Mouse (Mus musculus) stomach, postnatal 0 days (tissue): ENCODE results near the gene Gm28036. TPM values are rescaled to one million over a fixed set of nuclear protein-coding genes. Genes with fewer than 3 reads are reported as not detected.

Experiments used
- ATAC-seq: fragments of 200-750 bp; cut with Nextera tagmentation; 2 replicates; pipeline ENCODE4 v1.8.0; 2017; ENCODE audit not compliant: low FRiP score, low TSS enrichment
- DNase-seq: peaks from one replicate; pipeline ENCODE4 v3.0.0-alpha.2; 2016; ENCODE audit warnings: low spot score
- H3K27ac ChIP-seq: fragments of 300-500 bp; sonication (generic); replicated peaks from 2 replicates; pipeline ENCODE4 v1.5.1; 2014; ENCODE audit warnings: mild to moderate bottlenecking, control low read depth
- H3K27me3 ChIP-seq: fragments of 300-500 bp; sonication (generic); 2 replicates; pipeline ENCODE4 v1.6.1; 2014; ENCODE audit warnings: low read length; ENCODE audit not compliant: control insufficient read depth, insufficient read depth
- H3K36me3 ChIP-seq: fragments of 300-500 bp; sonication (generic); 2 replicates; pipeline ENCODE4 v1.6.1; 2014; ENCODE audit warnings: low read length, mixed read lengths; ENCODE audit not compliant: control insufficient read depth, insufficient read depth
- H3K4me1 ChIP-seq: fragments of 300-500 bp; sonication (generic); replicated peaks from 2 replicates; pipeline ENCODE4 v1.6.1; 2014; ENCODE audit warnings: antibody characterized with exemption; ENCODE audit not compliant: control insufficient read depth, insufficient read depth
- H3K4me2 ChIP-seq: fragments of 300-500 bp; sonication (generic); replicated peaks from 2 replicates; pipeline ENCODE4 v1.6.1; 2014; ENCODE audit warnings: low read depth, mild to moderate bottlenecking, control low read depth, moderate library complexity
- H3K4me3 ChIP-seq: fragments of 300-500 bp; sonication (generic); 2 replicates; pipeline ENCODE4 v1.5.1; 2014; ENCODE audit warnings: low read depth, low read length, control low read depth
- H3K9ac ChIP-seq: fragments of 300-500 bp; sonication (generic); 2 replicates; pipeline ENCODE4 v1.6.1; 2014; ENCODE audit warnings: mild to moderate bottlenecking, low read length, control low read depth, mixed read lengths
- H3K9me3 ChIP-seq: fragments of 300-500 bp; sonication (generic); 2 replicates; pipeline ENCODE4 v1.6.1; 2016; ENCODE audit warnings: low read length; ENCODE audit not compliant: control insufficient read depth
- CTCF ChIP-seq: IDR thresholded peaks from 2 replicates; pipeline ENCODE4 v1.5.1; 2016; ENCODE audit warnings: antibody characterized with exemption, low read depth, mild to moderate bottlenecking, moderate library complexity
- EP300 ChIP-seq: optimal IDR thresholded peaks from 2 replicates; pipeline ENCODE3; 2016; ENCODE audit warnings: antibody characterized with exemption
- WGBS: fragments of 180-500 bp; shearing (Covaris S2); extraction: QIAGEN DNeasy Blood & Tissue Kit; methylation state at CpG from one replicate; pipeline ENCODE4 v1.1.7; 2014; 5-methylcytosine and 5-hydroxymethylcytosine counted together
- polyA plus RNA-seq: library from polyadenylated mRNA; unstranded; fragments of >200 nt; fragmentation: Nextera tagmentation; extraction: Ambion mirVana; gene quantifications from 2 replicates; pipeline ENCODE4 v1.2.1, GENCODE M21; 2015

Gene Gm28036
- polyA plus RNA-seq, 1 experiment from 2014 or later, result 5.1 TPM

GRCm38 (mm10) chr2:156066126-156066525 is 60.8 kb downstream of the Gm28036 start:
- H3K27ac ChIP-seq, result no peak overlapping the region
- peak overlapping the region; percentile 67 for H3K9ac ChIP-seq
- H3K4me3 ChIP-seq, result peak overlapping the region; percentile 63
- peak overlapping the region; percentile 98 for H3K4me2 ChIP-seq
- ATAC-seq (peak; percentile 8; the same call in 1 of the 2 replicates), DNase-seq (no peak)
- WGBS, result 38% methylated on average over 10 of the region's 10 CpGs
- H3K36me3 ChIP-seq, result no peaks in the 10 kb centered on the region
- H3K9me3 ChIP-seq, result no peaks in the 10 kb centered on the region
- no peaks in the 10 kb centered on the region for H3K27me3 ChIP-seq
- TF ChIP-seq EP300 (no peak), CTCF (no peak)
- no peaks in the 10 kb centered on the region for H3K4me1 ChIP-seq

- H3K27ac ChIP-seq, result peak within 1 kb of the TSS; percentile 77
- H3K4me1 ChIP-seq, result no peaks in the 10 kb centered on the region
- peak within 1 kb of the TSS; percentile 98 for H3K4me2 ChIP-seq
- TF ChIP-seq CTCF, result no peak
- no peak for TF ChIP-seq EP300
- H3K9ac ChIP-seq, result peak within 1 kb of the TSS; percentile 67
- no peaks in the 10 kb centered on the region for H3K36me3 ChIP-seq
- under 1% methylated on average over 67 of the region's 81 CpGs for WGBS
- peak within 1 kb of the TSS; percentile 63 for H3K4me3 ChIP-seq
- H3K27me3 ChIP-seq, result no peaks in the 10 kb centered on the region
- no peaks in the 10 kb centered on the region for H3K9me3 ChIP-seq
- ATAC-seq (peak; percentile 75), DNase-seq (peak; percentile 86)
These were observed 61.5 kb downstream of the Gm28036 start, which contains the start of gene Spag4 for GRCm38 (mm10) chr2:156065099-156066041. Gene Spag4, plus strand, starts transcription at chr2:156065175.

- peak within 1 kb of the TSS; percentile 67 for H3K27ac ChIP-seq
- ATAC-seq, result peak; percentile 95
- peak; percentile 92 for DNase-seq
These were observed 74.1 kb downstream of the Gm28036 start, which contains the start of gene Fer1l4 for GRCm38 (mm10) chr2:156052816-156053215. Gene Fer1l4, minus strand, starts transcription at chr2:156052947.

GRCm38 (mm10) chr2:156047929-156048328 is 79.0 kb downstream of the Gm28036 start:
- no peak for TF ChIP-seq CTCF
- no peak for TF ChIP-seq EP300
- H3K4me2 ChIP-seq, result peak overlapping the region; percentile 36
- no peaks in the 10 kb centered on the region for H3K27me3 ChIP-seq
- no peak overlapping the region for H3K9ac ChIP-seq
- DNase-seq (peak; percentile 67), ATAC-seq (peak; percentile 44; the same call in 1 of the 2 replicates)
- WGBS, result 8% methylated on average over 19 of the region's 19 CpGs
- no peaks in the 10 kb centered on the region for H3K36me3 ChIP-seq
- H3K9me3 ChIP-seq, result no peaks in the 10 kb centered on the region
- 0 out of 2 replicates have a peak overlapping the region, but pooled peaks have one; percentile 10 for H3K4me3 ChIP-seq
- H3K27ac ChIP-seq, result peak overlapping the region; percentile 18; the same call in 1 of the 2 replicates
- no peaks in the 10 kb centered on the region for H3K4me1 ChIP-seq

More at GRCm38 (mm10) chr2:156052816-156053215, 74.1 kb downstream of the Gm28036 start, which contains the start of gene Fer1l4:
- Histone ChIP-seq H3K4me1 (no peaks in the 10 kb centered on the region), H3K9ac (peak within 1 kb of the TSS; percentile 23; the same call in 1 of the 2 replicates), H3K4me3 (peak within 1 kb of the TSS; percentile 17; the same call in 1 of the 2 replicates), H3K4me2 (peak within 1 kb of the TSS; percentile 34), H3K9me3 (no peaks in the 10 kb centered on the region), H3K36me3 (no peaks in the 10 kb centered on the region), H3K27me3 (no peaks in the 10 kb centered on the region)
- 63% methylated on average over 9 of the region's 9 CpGs for WGBS
- TF ChIP-seq EP300, result no peak
- TF ChIP-seq CTCF, result 0 out of 2 replicates have a peak, but pooled peaks have one; percentile 7

GRCm38 (mm10) chr2:156042903-156043302 is 84.0 kb downstream of the Gm28036 start:
- TF ChIP-seq EP300 (no peak), CTCF (no peak)
- Histone ChIP-seq H3K9me3 (no peaks in the 10 kb centered on the region), H3K4me3 (no peak overlapping the region), H3K27ac (no peak overlapping the region), H3K36me3 (no peaks in the 10 kb centered on the region), H3K27me3 (no peaks in the 10 kb centered on the region), H3K9ac (no peak overlapping the region), H3K4me2 (no peak overlapping the region), H3K4me1 (no peaks in the 10 kb centered on the region)
- DNase-seq (no peak), ATAC-seq (no peak)
- 80% methylated on average over 8 of the region's 8 CpGs for WGBS
